Mouse (Mus musculus) midbrain, postnatal 0 days (tissue): Measurements from ENCODE around the gene Rac1. TPM values are rescaled to one million over a fixed set of nuclear protein-coding genes. Genes with fewer than 3 reads are reported as not detected.

Source experiments
- ATAC-seq: fragments of 200-750 bp; cut with Nextera tagmentation; 2 replicates; pipeline ENCODE4 v1.8.0; 2017; ENCODE audit warnings: moderate number of reproducible peaks, mild to moderate bottlenecking, moderate TSS enrichment, moderate library complexity; ENCODE audit not compliant: low FRiP score
- DNase-seq: peaks from one replicate; pipeline ENCODE4 v3.0.0-alpha.2; 2015; ENCODE audit warnings: low spot score
- H3K27ac ChIP-seq: fragments of 300-500 bp; sonication (generic); 2 replicates; pipeline ENCODE4 v1.5.1; 2014; ENCODE audit warnings: low read depth, mild to moderate bottlenecking, low read length, mixed read lengths
- H3K27me3 ChIP-seq: fragments of 300-500 bp; sonication (generic); 2 replicates; pipeline ENCODE4 v1.6.1; 2014; ENCODE audit warnings: low read length, control low read depth, mixed read lengths; ENCODE audit not compliant: insufficient read depth
- H3K36me3 ChIP-seq: fragments of 300-500 bp; sonication (generic); 2 replicates; pipeline ENCODE4 v1.6.1; 2014; ENCODE audit warnings: low read length, control low read depth, mixed read lengths; ENCODE audit not compliant: insufficient read depth
- H3K4me1 ChIP-seq: fragments of 300-500 bp; sonication (generic); 2 replicates; pipeline ENCODE4 v1.6.1; 2014; ENCODE audit warnings: mild to moderate bottlenecking, control low read depth, antibody characterized with exemption, low read length, mixed read lengths; ENCODE audit not compliant: insufficient read depth
- H3K4me2 ChIP-seq: fragments of 300-500 bp; sonication (generic); 2 replicates; pipeline ENCODE4 v1.6.1; 2014; ENCODE audit warnings: low read depth, mild to moderate bottlenecking, low read length, mixed read lengths; ENCODE audit not compliant: poor library complexity, severe bottlenecking
- H3K4me3 ChIP-seq: fragments of 300-500 bp; sonication (generic); 2 replicates; pipeline ENCODE4 v1.5.1; 2014; ENCODE audit warnings: low read depth, mild to moderate bottlenecking, low read length, moderate library complexity
- H3K9ac ChIP-seq: fragments of 300-500 bp; sonication (generic); replicated peaks from 2 replicates; pipeline ENCODE4 v1.6.1; 2014; ENCODE audit warnings: mild to moderate bottlenecking, low read length, moderate library complexity, mixed read lengths; ENCODE audit not compliant: poor library complexity, severe bottlenecking
- H3K9me3 ChIP-seq: fragments of 300-500 bp; sonication (generic); 2 replicates; pipeline ENCODE4 v1.6.1; 2016; ENCODE audit warnings: low read length, control low read depth
- CTCF ChIP-seq: IDR thresholded peaks from 2 replicates; pipeline ENCODE4 v1.5.1; 2016; ENCODE audit warnings: antibody characterized with exemption, mild to moderate bottlenecking
- WGBS: fragments of 180-500 bp; shearing (Covaris S2); extraction: QIAGEN DNeasy Blood & Tissue Kit; methylation state at CpG from one replicate; pipeline ENCODE4 v1.1.7; 2014; 5-methylcytosine and 5-hydroxymethylcytosine counted together
- polyA plus RNA-seq: library from polyadenylated mRNA; unstranded; fragments of >200 nt; fragmentation: Nextera tagmentation; extraction: Ambion mirVana; gene quantifications from 2 replicates; pipeline ENCODE4 v1.2.1, GENCODE M21; 2015
- total RNA-seq: library from RNA; depleted of rRNA; stranded (reverse); fragments of >200 nt; gene quantifications from 2 replicates; pipeline ENCODE4 v1.2.3, GENCODE M21; 2014

Rac1 gene
- total and polyA plus RNA-seq, 2 experiments from 2014 or later = 194 to 451 TPM

- Histone ChIP-seq H3K27ac (no peak overlapping the region), H3K4me3 (no peak overlapping the region), H3K4me1 (no peaks in the 10 kb centered on the region), H3K4me2 (no peak overlapping the region), H3K9me3 (no peaks in the 10 kb centered on the region), H3K27me3 (no peaks in the 10 kb centered on the region), H3K9ac (no peak overlapping the region), H3K36me3 (peaks cover 55% of the 10 kb centered on the region)
- TF ChIP-seq CTCF = no peak
- whole genome bisulfite sequencing = 93% methylated on average over 10 of the region's 10 CpGs
- ATAC-seq (no peak), DNase-seq (no peak)
These were observed 40.6 kb downstream of the Rac1 start for GRCm38 (mm10) chr5:143487193-143487592.

GRCm38 (mm10) chr5:143484955-143485354 lies 42.9 kb downstream of the Rac1 start:
- no peaks in the 10 kb centered on the region for H3K4me1 ChIP-seq
- no peak overlapping the region for H3K4me2 ChIP-seq
- H3K4me3 ChIP-seq = no peak overlapping the region
- ATAC-seq (no peak), DNase-seq (no peak)
- no peak for TF ChIP-seq CTCF
- WGBS = 95% methylated on average over 5 of the region's 5 CpGs
- no peak overlapping the region for H3K9ac ChIP-seq
- H3K9me3 ChIP-seq = no peaks in the 10 kb centered on the region
- H3K36me3 ChIP-seq = peaks cover 63% of the 10 kb centered on the region
- H3K27me3 ChIP-seq = no peaks in the 10 kb centered on the region
- no peak overlapping the region for H3K27ac ChIP-seq

GRCm38 (mm10) chr5:143477901-143478300 lies 49.9 kb downstream of the Rac1 start:
- no peak for DNase-seq
- no peak for TF ChIP-seq CTCF
- no peak overlapping the region for H3K4me3 ChIP-seq
- H3K9ac ChIP-seq = no peak overlapping the region
- H3K4me1 ChIP-seq = no peaks in the 10 kb centered on the region
- no peak overlapping the region for H3K4me2 ChIP-seq
- no peak overlapping the region for H3K27ac ChIP-seq
- H3K27me3 ChIP-seq = no peaks in the 10 kb centered on the region
- 92% methylated on average over 3 of the region's 3 CpGs for WGBS
- H3K9me3 ChIP-seq = no peaks in the 10 kb centered on the region
- peaks cover 55% of the 10 kb centered on the region for H3K36me3 ChIP-seq
- no peak for ATAC-seq

- WGBS = 98% methylated on average over 6 of the region's 6 CpGs
- Histone ChIP-seq H3K36me3 (peaks cover 49% of the 10 kb centered on the region), H3K27me3 (no peaks in the 10 kb centered on the region), H3K27ac (no peak overlapping the region), H3K9ac (no peak overlapping the region), H3K4me2 (no peak overlapping the region), H3K9me3 (no peaks in the 10 kb centered on the region), H3K4me3 (no peak overlapping the region), H3K4me1 (no peaks in the 10 kb centered on the region)
- no peak for DNase-seq
- ATAC-seq = no peak
- no peak for TF ChIP-seq CTCF
These were observed 51.8 kb downstream of the Rac1 start for GRCm38 (mm10) chr5:143476013-143476412.

- Histone ChIP-seq H3K27me3 (no peaks in the 10 kb centered on the region), H3K27ac (no peak overlapping the region), H3K4me3 (no peak overlapping the region), H3K36me3 (peaks cover 51% of the 10 kb centered on the region), H3K4me2 (no peak overlapping the region), H3K9me3 (no peaks in the 10 kb centered on the region), H3K4me1 (no peaks in the 10 kb centered on the region), H3K9ac (no peak overlapping the region)
- DNase-seq (no peak), ATAC-seq (no peak)
- no peak for TF ChIP-seq CTCF
- 95% methylated on average over 20 of the region's 20 CpGs for WGBS
These were observed 52.5 kb downstream of the Rac1 start for GRCm38 (mm10) chr5:143475153-143475844.

- peaks cover 50% of the 10 kb centered on the region for H3K36me3 ChIP-seq
- H3K27me3 ChIP-seq = no peaks in the 10 kb centered on the region
- H3K4me3 ChIP-seq = no peak overlapping the region
- no peak overlapping the region for H3K9ac ChIP-seq
- H3K4me2 ChIP-seq = no peak overlapping the region
- 83% methylated on average over 9 of the region's 9 CpGs for WGBS
- H3K9me3 ChIP-seq = no peaks in the 10 kb centered on the region
- no peak for DNase-seq
- no peak overlapping the region for H3K27ac ChIP-seq
- TF ChIP-seq CTCF = no peak
- no peaks in the 10 kb centered on the region for H3K4me1 ChIP-seq
- no peak for ATAC-seq
These were observed 55.8 kb downstream of the Rac1 start for GRCm38 (mm10) chr5:143471953-143472618.
